Mouse (Mus musculus): ENCODE results near the gene Skap1. TPM values are rescaled to one million over a fixed set of nuclear protein-coding genes. Genes with fewer than 3 reads are reported as not detected.

Gene Skap1
- polyA plus RNA-seq, 1 experiment from 2014 or later: 1.8 TPM

DNA sequence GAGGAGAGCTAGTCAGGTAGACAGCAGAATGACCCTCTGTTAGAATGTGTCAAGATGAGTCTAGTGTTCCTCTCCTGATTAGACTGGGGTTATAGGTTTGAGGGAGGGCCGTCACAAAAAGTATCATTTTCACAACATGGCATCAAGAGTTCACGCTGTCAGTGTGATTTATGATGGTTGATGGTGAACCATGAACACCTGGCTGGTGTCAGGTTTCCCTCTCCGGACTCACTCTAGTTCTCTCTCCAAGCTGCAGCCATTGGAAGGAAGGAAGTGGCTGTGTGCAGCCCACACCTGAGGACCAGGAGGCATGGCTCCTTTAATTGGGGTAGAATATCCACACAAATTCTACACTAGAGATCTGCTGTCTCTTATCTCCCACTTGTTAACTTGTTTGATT lies 18.3 kb downstream of the Skap1 start:
- 57% methylated on average over 3 of the region's 3 CpGs for WGBS
- ATAC-seq (ENCODE audit: insufficient read depth, low FRiP score, low TSS enrichment) (no peak), DNase-seq (ENCODE audit: low spot score) (no peak)
- Histone ChIP-seq H3K9ac (ENCODE audit: low read length) (no peak overlapping the region), H3K27me3 (ENCODE audit: control insufficient read depth, insufficient read depth, low read length) (no peaks in the 10 kb centered on the region), H3K27ac (ENCODE audit: low read depth, low read length) (no peak overlapping the region), H3K36me3 (ENCODE audit: control insufficient read depth, insufficient read depth, low read length) (no peaks in the 10 kb centered on the region), H3K4me2 (ENCODE audit: low read depth) (no peak overlapping the region), H3K9me3 (ENCODE audit: control insufficient read depth, low read length) (no peaks in the 10 kb centered on the region), H3K4me3 (ENCODE audit: low read depth, low read length) (no peak overlapping the region), H3K4me1 (ENCODE audit: control insufficient read depth, insufficient read depth, low read length) (no peaks in the 10 kb centered on the region)

DNA sequence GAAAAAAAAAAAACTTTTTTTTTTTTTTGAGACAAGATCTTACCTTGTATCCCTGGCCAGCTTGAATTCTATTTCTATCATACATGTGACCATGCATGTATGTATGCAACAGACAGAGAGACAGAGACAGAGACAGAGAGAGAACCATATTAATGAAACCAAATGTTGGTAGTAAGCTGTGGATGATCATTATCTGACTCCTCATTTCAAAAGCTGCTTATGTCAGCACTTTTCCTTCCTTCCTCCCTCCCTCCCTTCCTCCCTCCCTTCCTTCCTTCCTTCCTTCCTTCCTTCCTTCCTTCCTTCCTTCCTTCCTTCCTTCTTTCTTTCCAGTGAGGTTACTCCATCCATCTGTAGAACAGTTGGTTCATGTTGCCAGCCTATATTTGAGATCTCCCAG lies 18.8 kb downstream of the Skap1 start:
- no peak overlapping the region for H3K27ac ChIP-seq (ENCODE audit: low read depth, low read length)
- no peaks in the 10 kb centered on the region for H3K9me3 ChIP-seq (ENCODE audit: control insufficient read depth, low read length)
- no peak overlapping the region for H3K4me2 ChIP-seq (ENCODE audit: low read depth)
- no peaks in the 10 kb centered on the region for H3K4me1 ChIP-seq (ENCODE audit: control insufficient read depth, insufficient read depth, low read length)
- H3K27me3 ChIP-seq (ENCODE audit: control insufficient read depth, insufficient read depth, low read length): no peaks in the 10 kb centered on the region
- H3K9ac ChIP-seq (ENCODE audit: low read length): no peak overlapping the region
- H3K4me3 ChIP-seq (ENCODE audit: low read depth, low read length): no peak overlapping the region
- H3K36me3 ChIP-seq (ENCODE audit: control insufficient read depth, insufficient read depth, low read length): no peaks in the 10 kb centered on the region
- ATAC-seq (ENCODE audit: insufficient read depth, low FRiP score, low TSS enrichment) (no peak), DNase-seq (ENCODE audit: low spot score) (no peak)

DNA sequence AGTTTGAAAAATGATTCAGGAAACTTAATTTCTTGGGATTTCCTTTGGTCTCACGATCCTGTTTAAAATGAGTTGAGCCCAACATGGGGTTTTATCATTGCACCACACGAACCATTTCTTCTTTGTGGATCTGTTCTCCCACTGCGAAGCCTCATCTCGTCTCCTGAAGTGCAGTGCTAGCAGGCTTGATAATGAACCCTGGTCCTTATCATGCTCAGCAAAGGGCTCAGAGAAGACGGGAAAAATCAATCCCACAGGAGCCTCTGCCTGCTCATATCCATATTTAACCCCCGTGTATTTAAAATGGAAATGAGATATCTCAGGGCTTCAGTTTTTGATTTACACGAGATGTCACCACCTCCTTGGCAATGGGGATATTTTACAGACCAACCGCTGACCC lies 34.1 kb downstream of the Skap1 start:
- H3K4me3 ChIP-seq (ENCODE audit: low read depth, low read length): no peak overlapping the region
- ATAC-seq (ENCODE audit: insufficient read depth, low FRiP score, low TSS enrichment): no peak
- 73% methylated on average over 8 of the region's 8 CpGs for whole genome bisulfite sequencing
- H3K27ac ChIP-seq (ENCODE audit: low read depth, low read length): no peak overlapping the region
- H3K4me2 ChIP-seq (ENCODE audit: low read depth): no peak overlapping the region
- H3K36me3 ChIP-seq (ENCODE audit: control insufficient read depth, insufficient read depth, low read length): no peaks in the 10 kb centered on the region
- no peak overlapping the region for H3K9ac ChIP-seq (ENCODE audit: low read length)
- no peaks in the 10 kb centered on the region for H3K9me3 ChIP-seq (ENCODE audit: control insufficient read depth, low read length)
- no peak for DNase-seq (ENCODE audit: low spot score)
- no peaks in the 10 kb centered on the region for H3K27me3 ChIP-seq (ENCODE audit: control insufficient read depth, insufficient read depth, low read length)
- H3K4me1 ChIP-seq (ENCODE audit: control insufficient read depth, insufficient read depth, low read length): no peaks in the 10 kb centered on the region

DNA sequence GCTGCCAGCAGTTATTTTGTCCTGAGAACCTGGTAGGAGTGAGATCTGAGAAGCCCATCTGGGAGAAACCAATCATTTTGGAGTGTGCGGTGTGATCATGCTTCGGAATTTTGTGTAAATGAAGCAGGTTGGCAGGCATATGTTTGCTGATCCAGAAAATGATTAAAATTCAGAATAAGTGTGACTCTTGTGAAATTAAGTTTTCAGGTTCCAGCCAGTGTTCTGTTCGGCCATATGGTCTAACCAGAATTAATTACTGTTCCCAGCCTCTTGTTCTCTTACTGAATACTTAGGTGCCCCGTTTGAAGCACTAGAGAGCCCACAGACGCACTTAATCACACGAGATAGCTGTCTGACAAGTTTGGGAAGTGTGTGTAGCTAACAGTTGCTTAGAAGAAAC lies 36.6 kb downstream of the Skap1 start:
- WGBS: 77% methylated on average over 6 of the region's 6 CpGs
- Histone ChIP-seq H3K4me2 (ENCODE audit: low read depth) (no peak overlapping the region), H3K27me3 (ENCODE audit: control insufficient read depth, insufficient read depth, low read length) (no peaks in the 10 kb centered on the region), H3K4me3 (ENCODE audit: low read depth, low read length) (no peak overlapping the region), H3K9ac (ENCODE audit: low read length) (no peak overlapping the region), H3K4me1 (ENCODE audit: control insufficient read depth, insufficient read depth, low read length) (no peaks in the 10 kb centered on the region), H3K27ac (ENCODE audit: low read depth, low read length) (no peak overlapping the region), H3K36me3 (ENCODE audit: control insufficient read depth, insufficient read depth, low read length) (no peaks in the 10 kb centered on the region), H3K9me3 (ENCODE audit: control insufficient read depth, low read length) (no peaks in the 10 kb centered on the region)
- no peak for ATAC-seq (ENCODE audit: insufficient read depth, low FRiP score, low TSS enrichment)
- DNase-seq (ENCODE audit: low spot score): no peak

DNA sequence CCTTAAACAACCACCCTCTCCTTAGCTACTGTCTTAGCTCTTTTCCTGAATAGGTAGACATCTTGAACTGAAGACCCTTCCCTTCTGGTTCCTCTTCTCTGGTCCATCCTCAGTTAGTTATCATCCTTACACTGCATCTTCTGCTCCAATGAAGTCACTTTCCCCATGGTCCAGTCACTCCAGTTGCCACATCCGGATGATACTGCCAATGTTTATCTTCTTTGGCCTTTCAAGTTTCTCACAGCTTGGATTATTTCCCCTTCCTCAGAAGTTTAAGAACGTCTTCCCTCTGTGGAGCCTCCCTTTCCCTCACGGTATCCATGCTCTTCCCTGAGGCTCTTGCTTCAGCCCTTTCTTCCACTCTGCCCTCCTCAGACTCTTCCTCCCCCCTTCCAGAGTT lies 38.6 kb downstream of the Skap1 start:
- Histone ChIP-seq H3K9me3 (ENCODE audit: control insufficient read depth, low read length) (no peaks in the 10 kb centered on the region), H3K36me3 (ENCODE audit: control insufficient read depth, insufficient read depth, low read length) (no peaks in the 10 kb centered on the region), H3K27me3 (ENCODE audit: control insufficient read depth, insufficient read depth, low read length) (no peaks in the 10 kb centered on the region), H3K27ac (ENCODE audit: low read depth, low read length) (no peak overlapping the region), H3K4me2 (ENCODE audit: low read depth) (no peak overlapping the region), H3K9ac (ENCODE audit: low read length) (no peak overlapping the region), H3K4me1 (ENCODE audit: control insufficient read depth, insufficient read depth, low read length) (no peaks in the 10 kb centered on the region), H3K4me3 (ENCODE audit: low read depth, low read length) (no peak overlapping the region)
- DNase-seq (ENCODE audit: low spot score): no peak
- WGBS: 77% methylated on average over 3 of the region's 3 CpGs
- ATAC-seq (ENCODE audit: insufficient read depth, low FRiP score, low TSS enrichment): no peak

DNA sequence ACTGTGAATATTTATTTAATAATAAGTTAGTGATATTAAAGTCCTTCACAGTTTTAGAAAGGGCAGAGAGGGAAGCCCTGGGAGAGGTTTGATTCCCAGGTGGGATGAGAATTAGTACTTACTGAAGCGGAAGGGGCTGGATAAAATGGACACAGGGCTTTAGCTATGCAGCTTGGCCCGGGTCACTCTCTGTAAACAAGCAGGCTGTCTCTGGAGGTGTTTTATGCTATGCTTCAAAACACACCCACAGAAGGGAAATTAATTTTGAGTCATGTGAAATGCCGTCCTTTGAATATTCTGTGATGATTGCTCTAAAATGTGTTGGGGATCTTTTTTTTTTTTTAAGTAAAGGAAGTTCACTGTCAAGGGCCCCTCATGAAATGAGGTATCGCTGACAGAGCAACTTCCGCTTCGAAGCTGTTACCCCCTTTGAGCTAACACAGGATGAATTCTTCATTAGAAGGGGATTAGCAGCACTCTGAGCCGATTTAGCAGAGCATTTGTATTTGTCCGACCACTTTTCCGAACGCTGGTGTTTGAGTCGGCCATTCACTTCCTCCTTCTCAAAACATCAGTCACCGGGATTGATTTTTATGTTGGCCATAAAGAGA lies 40.2 kb downstream of the Skap1 start:
- ATAC-seq (ENCODE audit: insufficient read depth, low FRiP score, low TSS enrichment) (no peak), DNase-seq (ENCODE audit: low spot score) (no peak)
- H3K9ac ChIP-seq (ENCODE audit: low read length): no peak overlapping the region
- H3K4me3 ChIP-seq (ENCODE audit: low read depth, low read length): no peak overlapping the region
- H3K4me2 ChIP-seq (ENCODE audit: low read depth): no peak overlapping the region
- no peaks in the 10 kb centered on the region for H3K36me3 ChIP-seq (ENCODE audit: control insufficient read depth, insufficient read depth, low read length)
- H3K9me3 ChIP-seq (ENCODE audit: control insufficient read depth, low read length): no peaks in the 10 kb centered on the region
- H3K27ac ChIP-seq (ENCODE audit: low read depth, low read length): no peak overlapping the region
- WGBS: 76% methylated on average over 12 of the region's 12 CpGs
- no peaks in the 10 kb centered on the region for H3K4me1 ChIP-seq (ENCODE audit: control insufficient read depth, insufficient read depth, low read length)
- H3K27me3 ChIP-seq (ENCODE audit: control insufficient read depth, insufficient read depth, low read length): no peaks in the 10 kb centered on the region

DNA sequence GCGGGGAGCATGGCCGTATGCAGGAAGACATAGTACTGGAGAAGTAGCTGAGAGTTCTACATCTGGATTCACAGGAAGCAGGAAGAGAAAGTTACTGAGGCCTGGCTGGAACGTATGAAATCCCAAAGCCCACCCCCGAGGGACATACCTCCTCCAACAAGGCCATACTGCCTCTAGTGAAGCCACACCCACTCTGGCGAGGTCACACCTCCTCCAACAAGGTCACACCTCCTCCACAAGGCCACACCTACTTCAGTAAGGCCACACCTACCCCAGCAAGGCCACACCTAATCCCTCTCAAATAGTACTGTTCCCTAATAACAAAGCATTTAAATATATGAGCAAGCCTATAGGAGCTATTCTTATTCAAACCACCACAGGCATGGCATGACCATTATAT lies 41.4 kb downstream of the Skap1 start:
- H3K36me3 ChIP-seq (ENCODE audit: control insufficient read depth, insufficient read depth, low read length): no peaks in the 10 kb centered on the region
- WGBS: 77% methylated on average over 5 of the region's 5 CpGs
- ATAC-seq (ENCODE audit: insufficient read depth, low FRiP score, low TSS enrichment) (no peak), DNase-seq (ENCODE audit: low spot score) (no peak)
- H3K4me3 ChIP-seq (ENCODE audit: low read depth, low read length): no peak overlapping the region
- H3K27ac ChIP-seq (ENCODE audit: low read depth, low read length): no peak overlapping the region
- H3K4me1 ChIP-seq (ENCODE audit: control insufficient read depth, insufficient read depth, low read length): no peaks in the 10 kb centered on the region
- no peak overlapping the region for H3K9ac ChIP-seq (ENCODE audit: low read length)
- H3K4me2 ChIP-seq (ENCODE audit: low read depth): no peak overlapping the region
- no peaks in the 10 kb centered on the region for H3K27me3 ChIP-seq (ENCODE audit: control insufficient read depth, insufficient read depth, low read length)
- H3K9me3 ChIP-seq (ENCODE audit: control insufficient read depth, low read length): no peaks in the 10 kb centered on the region

DNA sequence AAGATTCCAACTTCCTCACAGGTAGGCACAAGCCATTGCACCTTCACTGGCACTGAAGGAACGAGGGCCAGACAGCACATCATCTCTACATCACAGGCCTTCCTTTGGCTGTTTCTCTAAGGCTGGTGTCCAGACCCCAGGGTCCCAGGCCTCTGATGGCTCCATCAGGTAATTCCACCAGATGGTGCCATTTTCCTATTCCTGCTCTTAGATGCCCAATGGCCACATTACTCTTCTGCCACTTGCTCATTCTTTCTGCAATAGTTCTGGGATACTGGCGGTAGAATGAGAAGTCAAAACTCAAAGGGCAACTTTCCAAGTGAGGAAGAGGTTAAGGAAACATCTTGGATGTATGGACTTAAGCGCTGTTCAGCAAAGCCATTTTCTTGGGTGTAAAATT lies 50.8 kb downstream of the Skap1 start:
- Histone ChIP-seq H3K27ac (ENCODE audit: low read depth, low read length) (no peak overlapping the region), H3K36me3 (ENCODE audit: control insufficient read depth, insufficient read depth, low read length) (no peaks in the 10 kb centered on the region), H3K27me3 (ENCODE audit: control insufficient read depth, insufficient read depth, low read length) (no peaks in the 10 kb centered on the region), H3K9ac (ENCODE audit: low read length) (no peak overlapping the region), H3K4me1 (ENCODE audit: control insufficient read depth, insufficient read depth, low read length) (no peaks in the 10 kb centered on the region), H3K4me2 (ENCODE audit: low read depth) (no peak overlapping the region), H3K9me3 (ENCODE audit: control insufficient read depth, low read length) (no peaks in the 10 kb centered on the region), H3K4me3 (ENCODE audit: low read depth, low read length) (no peak overlapping the region)
- DNase-seq (ENCODE audit: low spot score) (no peak), ATAC-seq (ENCODE audit: insufficient read depth, low FRiP score, low TSS enrichment) (no peak)
- 92% methylated on average over 3 of the region's 3 CpGs for WGBS

DNA sequence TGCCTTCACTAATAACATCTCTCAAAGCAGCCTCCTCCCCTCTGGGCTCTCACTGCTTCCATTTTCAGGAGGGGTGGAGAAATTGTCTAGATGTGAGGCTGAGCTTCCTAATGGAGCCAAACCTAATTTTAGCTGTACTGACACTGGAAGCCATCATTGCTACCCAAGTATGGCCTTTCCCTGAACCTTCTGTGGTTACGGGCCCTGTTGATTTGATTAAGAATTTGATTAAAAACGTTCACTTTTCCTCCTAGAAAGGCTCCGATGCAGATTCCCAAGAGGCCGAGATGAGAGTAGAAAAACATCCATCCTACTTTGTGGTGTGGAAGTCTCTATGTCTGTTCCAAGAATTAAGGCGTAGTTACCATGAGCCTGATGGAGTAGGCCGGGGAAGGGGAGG lies 60.1 kb downstream of the Skap1 start:
- no peak for ATAC-seq (ENCODE audit: insufficient read depth, low FRiP score, low TSS enrichment)
- Histone ChIP-seq H3K27ac (ENCODE audit: low read depth, low read length) (no peak overlapping the region), H3K4me2 (ENCODE audit: low read depth) (no peak overlapping the region), H3K9ac (ENCODE audit: low read length) (no peak overlapping the region), H3K36me3 (ENCODE audit: control insufficient read depth, insufficient read depth, low read length) (no peaks in the 10 kb centered on the region), H3K4me1 (ENCODE audit: control insufficient read depth, insufficient read depth, low read length) (no peaks in the 10 kb centered on the region), H3K27me3 (ENCODE audit: control insufficient read depth, insufficient read depth, low read length) (no peaks in the 10 kb centered on the region), H3K9me3 (ENCODE audit: control insufficient read depth, low read length) (no peaks in the 10 kb centered on the region), H3K4me3 (ENCODE audit: low read depth, low read length) (no peak overlapping the region)
- DNase-seq (ENCODE audit: low spot score): no peak
- WGBS: 86% methylated on average over 6 of the region's 6 CpGs
